Mouse (Mus musculus) forebrain, embryonic 14.5 days (tissue): ENCODE measurements around the gene Tmem255b. TPM values are rescaled to one million over a fixed set of nuclear protein-coding genes. Genes with fewer than 3 reads are reported as not detected.
A peak's percentile ranks its signal among the peaks of the same experiment; 100 is the strongest.

ENCODE experiments used
- ATAC-seq: fragments of 200-750 bp; cut with Nextera tagmentation; 2 replicates; pipeline ENCODE4 v1.8.0; 2017; ENCODE audit warnings: mild to moderate bottlenecking, moderate library complexity
- DNase-seq: peaks from one replicate; pipeline ENCODE4 v3.0.0-alpha.2; 2015; ENCODE audit warnings: low spot score
- H3K27ac ChIP-seq: fragments of 300-500 bp; sonication (generic); 2 replicates; pipeline ENCODE4 v1.5.1; 2014; ENCODE audit warnings: low read depth, mild to moderate bottlenecking, control low read depth, low read length, moderate library complexity
- H3K27me3 ChIP-seq: fragments of 300-500 bp; sonication (generic); replicated peaks from 2 replicates; pipeline ENCODE4 v1.6.1; 2014; ENCODE audit warnings: low read length, control low read depth, mixed read lengths; ENCODE audit not compliant: control insufficient read depth, insufficient read depth
- H3K36me3 ChIP-seq: fragments of 300-500 bp; sonication (generic); 2 replicates; pipeline ENCODE4 v1.6.1; 2014; ENCODE audit warnings: low read length, control low read depth; ENCODE audit not compliant: control insufficient read depth, insufficient read depth
- H3K4me1 ChIP-seq: fragments of 300-500 bp; sonication (generic); 2 replicates; pipeline ENCODE4 v1.6.1; 2014; ENCODE audit warnings: antibody characterized with exemption, low read length, control low read depth; ENCODE audit not compliant: control insufficient read depth, insufficient read depth
- H3K4me2 ChIP-seq: fragments of 300-500 bp; sonication (generic); 2 replicates; pipeline ENCODE4 v1.6.1; 2014; ENCODE audit warnings: mild to moderate bottlenecking, control low read depth, low read length
- H3K4me3 ChIP-seq: fragments of 300-500 bp; sonication (generic); 2 replicates; pipeline ENCODE4 v1.5.1; 2014; ENCODE audit warnings: low read depth, low read length, control low read depth
- H3K9ac ChIP-seq: fragments of 300-500 bp; sonication (generic); 2 replicates; pipeline ENCODE4 v1.6.1; 2014; ENCODE audit warnings: mild to moderate bottlenecking, low read length, control low read depth, moderate library complexity
- H3K9me3 ChIP-seq: fragments of 300-500 bp; sonication (generic); replicated peaks from 2 replicates; pipeline ENCODE4 v1.6.1; 2016; ENCODE audit warnings: low read length, control low read depth, mixed read lengths; ENCODE audit not compliant: control insufficient read depth
- WGBS: fragments of 180-500 bp; shearing (Covaris S2); extraction: QIAGEN DNeasy Blood & Tissue Kit; methylation state at CpG from one replicate; pipeline ENCODE4 v1.1.7; 2014; 5-methylcytosine and 5-hydroxymethylcytosine counted together
- polyA plus RNA-seq: library from polyadenylated mRNA; unstranded; fragments of >200 nt; fragmentation: Nextera tagmentation; extraction: Ambion mirVana; gene quantifications from 2 replicates; pipeline ENCODE4 v1.2.1, GENCODE M21; 2014

Gene Tmem255b
- polyA plus RNA-seq, 1 experiment from 2014 or later, result not detected

DNA sequence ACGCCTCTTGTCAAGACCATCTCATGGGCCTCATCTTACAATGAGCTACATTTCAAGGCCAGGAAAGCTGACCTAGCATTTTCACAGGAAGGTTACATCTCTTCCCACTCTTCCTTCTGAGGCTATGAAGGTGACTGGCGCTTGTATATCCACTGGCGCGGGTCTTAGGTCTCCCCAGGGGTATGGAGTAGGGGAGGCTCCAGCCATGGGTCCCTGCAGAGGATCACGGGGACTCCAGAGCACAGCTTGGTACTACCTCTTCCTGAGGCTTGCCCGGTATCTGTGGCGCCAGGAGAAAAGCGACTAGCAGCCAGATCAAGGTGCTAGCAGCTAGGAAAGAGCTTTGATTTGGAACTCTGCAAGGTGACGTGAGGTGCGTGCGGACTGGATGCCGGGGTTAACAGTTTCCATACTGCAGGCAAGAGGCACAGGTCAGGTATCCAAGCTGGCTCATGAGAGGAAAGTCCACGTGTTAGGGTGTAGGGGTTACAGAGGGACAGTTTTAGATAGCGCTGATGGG, 56.6 kb downstream of the Tmem255b start:
- Histone ChIP-seq H3K27ac (no peak overlapping the region), H3K36me3 (no peaks in the 10 kb centered on the region), H3K9ac (no peak overlapping the region), H3K4me3 (no peak overlapping the region), H3K4me1 (peaks cover 9% of the 10 kb centered on the region), H3K9me3 (no peaks in the 10 kb centered on the region), H3K27me3 (peaks cover 22% of the 10 kb centered on the region), H3K4me2 (no peak overlapping the region)
- ATAC-seq, result no peak
- DNase-seq, result no peak
- 91% methylated on average over 14 of the region's 14 CpGs for WGBS

DNA sequence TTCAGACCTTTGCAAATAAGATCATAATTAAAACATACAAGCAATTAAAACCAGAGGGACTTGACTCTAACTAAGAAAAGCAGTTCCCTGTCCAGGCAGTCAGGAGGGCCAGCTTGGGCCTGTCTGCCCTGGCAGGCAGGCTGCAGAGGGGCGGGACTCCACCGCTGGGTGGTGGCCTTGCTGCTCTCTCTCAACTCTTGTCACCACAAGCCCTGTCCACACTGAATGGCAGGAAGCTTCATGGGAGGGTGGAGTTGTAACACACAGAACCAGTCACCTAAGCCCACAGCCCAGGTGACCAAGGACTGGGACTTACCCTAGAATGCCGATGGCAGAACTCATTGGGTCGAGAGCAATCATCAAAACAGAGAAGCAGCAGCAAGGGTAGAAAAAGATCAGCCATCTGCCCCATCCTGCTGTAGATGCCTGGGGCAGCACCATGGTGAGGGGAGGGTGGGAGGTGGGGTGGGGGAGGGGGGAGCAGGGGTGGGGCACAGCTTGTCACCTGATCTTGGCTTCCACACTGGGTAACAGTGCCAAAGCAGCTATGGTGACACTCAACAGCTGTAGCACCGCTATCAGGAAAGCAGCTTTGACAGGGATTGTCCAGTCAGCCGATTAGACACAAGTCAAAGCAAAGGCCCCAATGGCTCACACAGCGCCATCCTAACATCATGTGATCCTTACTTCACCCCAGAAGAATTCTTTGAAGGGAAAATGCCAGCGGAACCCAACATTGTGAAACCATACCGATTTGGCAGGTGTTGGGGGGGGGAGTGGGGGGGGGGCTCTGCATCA, 57.4 kb downstream of the Tmem255b start:
- Histone ChIP-seq H3K4me2 (no peak overlapping the region), H3K9me3 (no peaks in the 10 kb centered on the region), H3K36me3 (no peaks in the 10 kb centered on the region), H3K9ac (no peak overlapping the region), H3K27ac (no peak overlapping the region), H3K27me3 (peaks cover 22% of the 10 kb centered on the region), H3K4me3 (no peak overlapping the region), H3K4me1 (peaks cover 9% of the 10 kb centered on the region)
- peak; percentile 18 for DNase-seq
- 50% methylated on average over 9 of the region's 9 CpGs for WGBS
- peak; percentile 27; the same call in 1 of the 2 replicates for ATAC-seq

DNA sequence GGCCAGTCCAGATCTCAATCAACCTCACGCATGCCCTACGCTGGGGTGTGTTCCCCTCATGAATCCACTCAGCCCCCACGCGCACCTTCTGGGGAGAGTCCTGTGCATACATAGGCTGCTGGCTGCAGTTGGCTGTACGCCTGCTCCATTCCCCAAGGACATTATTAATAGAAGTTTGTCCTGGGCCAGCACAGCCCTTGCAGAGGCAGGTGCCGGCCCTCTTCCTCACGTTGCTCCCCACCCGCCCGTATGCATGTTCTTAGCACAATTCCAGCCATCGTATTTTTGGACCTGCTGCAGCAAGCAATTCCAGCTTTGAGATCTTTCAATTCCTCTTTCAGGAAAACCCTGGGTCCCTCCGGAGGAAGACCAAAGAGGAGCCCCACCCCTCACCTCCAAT, 58.0 kb downstream of the Tmem255b start:
- ATAC-seq (peak; percentile 32), DNase-seq (peak; percentile 19)
- H3K4me1 ChIP-seq, result peaks cover 9% of the 10 kb centered on the region
- H3K4me2 ChIP-seq, result peak overlapping the region; percentile 75; the same call in 1 of the 2 replicates
- H3K9me3 ChIP-seq, result no peaks in the 10 kb centered on the region
- 0 out of 2 replicates have a peak overlapping the region, but pooled peaks have one; percentile 50 for H3K4me3 ChIP-seq
- no peak overlapping the region for H3K27ac ChIP-seq
- 52% methylated on average over 11 of the region's 11 CpGs for WGBS
- H3K9ac ChIP-seq, result no peak overlapping the region
- no peaks in the 10 kb centered on the region for H3K36me3 ChIP-seq
- peaks cover 22% of the 10 kb centered on the region for H3K27me3 ChIP-seq

DNA sequence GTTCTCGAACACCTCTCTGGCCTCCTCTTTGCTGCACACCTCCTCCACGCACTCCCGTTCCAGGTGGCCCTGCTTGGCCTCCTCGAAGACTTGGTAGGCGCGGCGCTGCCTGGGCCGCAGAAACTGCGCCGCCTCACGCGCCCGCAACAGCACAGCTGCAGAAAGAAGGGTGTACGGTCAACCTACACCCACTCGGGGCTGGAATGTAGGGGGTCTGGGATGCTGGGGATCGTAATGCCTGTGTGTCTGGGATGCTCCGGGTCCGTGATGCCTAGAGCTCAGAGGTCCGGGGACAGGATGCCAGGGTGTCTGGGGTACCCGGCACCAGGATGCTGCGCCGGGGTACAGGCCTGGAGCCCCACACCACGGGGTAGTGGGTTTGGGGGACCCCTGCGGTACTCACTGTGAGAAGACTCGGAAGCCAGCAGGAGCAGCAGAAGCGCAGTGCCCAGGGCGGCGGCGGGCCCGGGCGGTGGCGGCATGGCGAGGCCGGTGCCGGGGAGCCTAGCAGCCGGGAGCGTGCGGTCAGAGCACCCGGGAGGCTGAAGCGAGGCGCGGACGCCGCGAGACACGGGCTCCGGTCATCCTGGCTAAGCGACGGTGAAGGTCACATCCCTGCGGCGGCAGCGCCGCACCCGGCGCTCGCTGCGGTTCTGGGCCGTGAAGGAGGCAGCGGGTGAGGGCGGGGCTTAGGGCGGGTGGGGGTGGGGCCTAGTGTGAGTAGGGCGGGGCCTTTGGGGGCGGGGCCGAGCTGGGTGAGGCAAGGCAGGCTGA, 59.1 kb downstream of the Tmem255b start, which contains the start of gene Gas6:
Gene Gas6, minus strand, starts transcription at position 633 of the 774 bp plus-strand sequence.
- peak; percentile 56 for DNase-seq
- peaks cover 22% of the 10 kb centered on the region for H3K27me3 ChIP-seq
- ATAC-seq, result peak; percentile 80
- peak within 1 kb of the TSS; percentile 69 for H3K9ac ChIP-seq
- peak within 1 kb of the TSS; percentile 75 for H3K4me2 ChIP-seq
- H3K36me3 ChIP-seq, result no peaks in the 10 kb centered on the region
- no peaks in the 10 kb centered on the region for H3K9me3 ChIP-seq
- H3K4me3 ChIP-seq, result peak within 1 kb of the TSS; percentile 50
- H3K27ac ChIP-seq, result no peak within 1 kb of the TSS
- 2% methylated on average over 46 of the region's 64 CpGs for WGBS
- peaks cover 9% of the 10 kb centered on the region for H3K4me1 ChIP-seq

DNA sequence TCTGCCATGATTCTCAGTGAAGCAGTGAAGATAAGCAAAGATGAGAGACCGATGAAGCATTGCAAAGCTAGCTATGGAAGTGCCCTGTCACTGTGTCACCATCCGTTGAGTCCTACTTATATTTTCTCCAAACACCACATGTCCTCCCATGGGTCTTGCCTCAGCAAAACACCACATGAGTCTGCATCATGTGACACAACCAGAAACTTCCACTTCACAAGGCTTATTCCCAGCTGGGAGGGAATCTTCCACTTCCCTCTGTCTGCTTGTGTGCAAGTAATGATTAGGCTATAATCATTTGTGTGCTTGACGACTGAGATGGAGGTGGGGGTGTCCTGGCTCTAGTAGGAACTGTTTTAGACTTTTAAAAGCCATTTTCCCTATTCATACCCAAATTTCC, 66.2 kb downstream of the Tmem255b start:
- no peak overlapping the region for H3K4me2 ChIP-seq
- no peaks in the 10 kb centered on the region for H3K27me3 ChIP-seq
- H3K36me3 ChIP-seq, result no peaks in the 10 kb centered on the region
- no peaks in the 10 kb centered on the region for H3K9me3 ChIP-seq
- H3K27ac ChIP-seq, result no peak overlapping the region
- DNase-seq (no peak), ATAC-seq (no peak)
- H3K9ac ChIP-seq, result no peak overlapping the region
- no peak overlapping the region for H3K4me3 ChIP-seq
- no peaks in the 10 kb centered on the region for H3K4me1 ChIP-seq
- WGBS, result 84% methylated on average over 3 of the region's 3 CpGs

DNA sequence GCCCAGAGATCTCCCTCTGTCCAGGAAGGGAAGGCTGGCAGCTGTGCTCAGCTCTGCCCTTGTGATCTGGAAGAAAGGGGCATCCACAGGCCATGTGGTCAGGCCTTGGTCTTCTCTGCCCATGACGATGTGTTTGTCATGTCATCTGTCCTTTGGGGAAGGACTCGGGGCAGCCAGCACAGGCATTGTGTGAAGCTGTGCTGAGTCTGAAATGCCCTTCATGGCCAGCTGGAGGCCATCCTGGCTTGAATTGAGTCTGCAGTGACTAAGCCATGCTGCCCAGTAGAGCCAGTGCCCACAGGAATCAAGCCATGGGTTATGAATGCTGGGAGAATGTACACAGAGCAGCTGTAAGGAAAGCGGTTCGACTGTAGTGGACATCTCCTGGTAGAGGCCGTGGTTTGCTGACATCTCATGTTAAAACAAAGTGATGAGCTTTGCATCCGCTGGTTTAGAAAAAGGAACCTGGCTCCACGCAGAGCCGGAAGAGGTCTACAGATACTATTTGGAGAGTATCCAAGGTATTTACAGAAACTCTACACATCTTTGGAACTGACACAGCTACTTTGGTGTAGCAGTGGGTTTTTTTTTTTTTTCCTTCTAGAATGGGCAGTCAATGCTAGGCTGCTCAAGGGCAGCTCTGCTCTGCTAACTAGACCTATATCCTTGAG, 69.1 kb downstream of the Tmem255b start:
- no peak overlapping the region for H3K9ac ChIP-seq
- H3K4me1 ChIP-seq, result no peaks in the 10 kb centered on the region
- H3K27ac ChIP-seq, result no peak overlapping the region
- DNase-seq, result no peak
- 92% methylated on average over 8 of the region's 8 CpGs for WGBS
- H3K27me3 ChIP-seq, result no peaks in the 10 kb centered on the region
- no peaks in the 10 kb centered on the region for H3K36me3 ChIP-seq
- no peak overlapping the region for H3K4me3 ChIP-seq
- no peaks in the 10 kb centered on the region for H3K9me3 ChIP-seq
- no peak overlapping the region for H3K4me2 ChIP-seq
- no peak for ATAC-seq

DNA sequence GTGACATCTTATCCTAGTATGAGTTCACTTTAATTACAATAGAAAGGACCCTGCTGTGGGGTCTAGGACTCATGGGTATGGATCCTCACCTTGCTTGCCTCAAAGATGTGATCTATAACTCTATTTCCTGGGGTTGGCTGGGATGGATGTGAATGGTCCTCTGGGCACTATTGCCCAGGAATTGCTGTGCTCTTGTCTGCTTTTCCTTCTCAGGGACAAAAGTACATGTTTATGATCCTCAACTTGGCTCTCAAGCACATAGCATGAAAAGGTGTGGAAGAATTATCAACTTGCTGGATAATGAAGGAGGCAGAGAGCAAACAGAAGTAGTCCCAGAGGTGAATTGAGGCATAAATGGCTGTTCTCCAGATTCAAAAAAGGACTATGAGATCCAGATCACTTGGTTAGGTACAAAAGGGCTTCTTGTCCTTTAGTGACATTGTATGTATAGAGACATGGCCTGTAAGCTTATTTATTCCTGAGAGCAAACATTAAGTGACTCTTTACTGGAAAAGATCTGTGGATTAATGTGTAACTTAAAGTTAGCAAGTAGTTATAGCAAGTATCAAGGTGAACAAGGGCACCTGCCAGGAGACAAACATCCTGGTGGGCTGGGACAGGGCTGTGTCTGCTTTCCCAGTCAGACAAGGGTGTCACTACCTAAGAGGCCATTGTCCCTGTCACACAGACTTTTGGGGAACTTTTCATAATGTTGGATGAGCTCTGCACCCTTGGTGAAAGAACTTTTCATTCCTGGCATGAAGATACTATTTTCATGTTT, 70.1 kb downstream of the Tmem255b start:
- Histone ChIP-seq H3K27ac (no peak overlapping the region), H3K36me3 (no peaks in the 10 kb centered on the region), H3K4me1 (no peaks in the 10 kb centered on the region), H3K4me2 (no peak overlapping the region), H3K4me3 (no peak overlapping the region), H3K9me3 (no peaks in the 10 kb centered on the region), H3K27me3 (no peaks in the 10 kb centered on the region), H3K9ac (no peak overlapping the region)
- DNase-seq (no peak), ATAC-seq (no peak)

DNA sequence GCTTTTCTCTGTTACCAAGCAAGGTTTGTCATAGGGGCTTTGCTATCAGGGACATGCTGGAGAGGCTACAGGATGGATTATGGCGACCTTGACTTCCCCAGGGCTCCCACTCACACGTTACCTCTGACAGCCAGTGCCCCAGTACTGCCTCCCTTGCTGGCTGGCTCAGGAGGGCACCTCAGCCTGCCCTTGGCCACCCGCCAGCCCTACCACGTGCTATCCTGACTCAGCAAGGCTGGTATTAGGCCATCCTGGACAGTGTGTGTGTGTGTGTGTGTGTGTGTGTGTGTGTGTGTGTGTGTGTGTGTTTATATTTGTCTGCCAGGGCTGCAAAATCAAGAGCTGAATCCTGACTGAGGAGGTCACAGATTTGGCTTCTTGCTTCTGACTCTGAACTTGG, 71.9 kb downstream of the Tmem255b start:
- 43% methylated on average over 4 of the region's 4 CpGs for WGBS
- no peaks in the 10 kb centered on the region for H3K27me3 ChIP-seq
- H3K9ac ChIP-seq, result no peak overlapping the region
- H3K4me1 ChIP-seq, result no peaks in the 10 kb centered on the region
- H3K4me2 ChIP-seq, result no peak overlapping the region
- H3K27ac ChIP-seq, result no peak overlapping the region
- H3K4me3 ChIP-seq, result no peak overlapping the region
- no peaks in the 10 kb centered on the region for H3K36me3 ChIP-seq
- no peak for DNase-seq
- ATAC-seq, result no peak
- H3K9me3 ChIP-seq, result no peaks in the 10 kb centered on the region
